Mouse (Mus musculus) liver, embryonic 14.5 days (tissue): ENCODE measurements around the gene Myom1.

Experiments used
- CTCF ChIP-seq: IDR thresholded peaks from 2 replicates; pipeline ENCODE4 v1.5.1; 2016; ENCODE audit warnings: antibody characterized with exemption, low read depth, control low read depth
- EP300 ChIP-seq: IDR thresholded peaks from 2 replicates; pipeline ENCODE4 v1.6.1; 2016; ENCODE audit warnings: antibody characterized with exemption, low read depth

- no peak for TF ChIP-seq EP300
- no peak for TF ChIP-seq CTCF
These were observed 127.2 kb downstream of the Myom1 start for GRCm38 (mm10) chr17:71129489-71130261.
